Mouse (Mus musculus) E14TG2a.4 (cell line): ENCODE measurements at regions not wholly inside any gene's neighbourhood (a gene's known extent, or its start where the extent isn't known, plus 50 kb on each side); places are given as distances from the start of the nearest gene placed in this dataset.
A peak's percentile ranks its signal among the peaks of the same experiment; 100 is the strongest.
"Not testable (repeated sequence)": the region's sequence is repeated elsewhere in the genome, so short reads cannot be mapped to it uniquely, and the experiment has no call there.

Source experiments
- H3K27me3 ChIP-seq: 2 replicates; pipeline ENCODE4 v1.6.1; 2014; ENCODE audit warnings: low read length, control low read depth; ENCODE audit not compliant: insufficient read depth
- H3K36me3 ChIP-seq: 2 replicates; pipeline ENCODE4 v1.6.1; 2014; ENCODE audit warnings: low read length, control low read depth; ENCODE audit not compliant: insufficient read depth
- H3K4me1 ChIP-seq: replicated peaks from 2 replicates; pipeline ENCODE4 v1.6.1; 2014; ENCODE audit warnings: low read depth, low read length, control low read depth
- H3K4me3 ChIP-seq: replicated peaks from 2 replicates; pipeline ENCODE4 v1.5.1; 2014; ENCODE audit warnings: mild to moderate bottlenecking, low read length
- H3K9me3 ChIP-seq: 2 replicates; pipeline ENCODE4 v1.6.1; 2014; ENCODE audit warnings: low read length, control low read depth
- CTCF ChIP-seq: conservative IDR thresholded peaks from 2 replicates; pipeline ENCODE4 v1.5.1; 2014; ENCODE audit warnings: low read length
- NANOG ChIP-seq: IDR thresholded peaks from 2 replicates; pipeline ENCODE4 v1.6.1; 2014; ENCODE audit warnings: borderline replicate concordance, low read length, mixed read lengths
- POU5F1 ChIP-seq: IDR thresholded peaks from 2 replicates; pipeline ENCODE4 v1.6.1; 2014; ENCODE audit warnings: low read length, borderline replicate concordance

DNA sequence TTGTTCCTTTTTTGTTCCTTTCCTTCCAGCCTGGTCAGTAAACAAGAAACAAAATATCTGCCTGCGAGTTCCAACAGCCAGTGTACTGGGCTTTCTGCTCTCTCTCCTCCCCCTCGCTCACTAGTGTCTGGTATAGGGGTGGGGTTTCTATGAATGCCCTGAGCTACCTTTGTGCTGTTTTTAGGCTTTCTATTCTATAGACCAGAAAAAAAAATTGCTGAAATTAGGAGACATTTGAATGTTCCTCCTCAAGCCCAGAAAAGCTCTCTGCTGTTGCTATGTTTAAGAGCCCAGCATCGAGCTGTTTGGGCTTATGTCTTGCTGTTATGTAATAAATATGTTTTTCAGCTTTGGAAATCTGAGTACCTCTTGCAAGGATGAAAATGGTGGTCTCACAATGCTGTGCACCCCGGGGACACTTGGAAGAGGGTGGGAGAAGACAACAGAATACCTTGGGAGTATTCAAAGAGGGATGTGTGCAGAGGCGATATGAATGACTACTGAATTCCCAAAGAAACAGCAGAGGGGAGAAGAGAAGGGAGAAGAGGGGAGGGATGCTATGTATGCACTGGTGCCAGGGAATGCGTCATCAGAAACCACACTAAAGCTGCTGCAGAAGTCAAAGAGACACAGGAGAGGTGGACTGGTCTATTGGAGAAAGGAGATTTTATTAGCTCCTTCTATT, 88.8 kb upstream of the Sipa1l1 start:
- Histone ChIP-seq H3K36me3 (no peaks in the 10 kb centered on the region), H3K27me3 (no peaks in the 10 kb centered on the region), H3K9me3 (no peaks in the 10 kb centered on the region), H3K4me3 (no peak overlapping the region), H3K4me1 (no peaks in the 10 kb centered on the region)
- TF ChIP-seq POU5F1 (no peak), CTCF (no peak), NANOG (no peak)

DNA sequence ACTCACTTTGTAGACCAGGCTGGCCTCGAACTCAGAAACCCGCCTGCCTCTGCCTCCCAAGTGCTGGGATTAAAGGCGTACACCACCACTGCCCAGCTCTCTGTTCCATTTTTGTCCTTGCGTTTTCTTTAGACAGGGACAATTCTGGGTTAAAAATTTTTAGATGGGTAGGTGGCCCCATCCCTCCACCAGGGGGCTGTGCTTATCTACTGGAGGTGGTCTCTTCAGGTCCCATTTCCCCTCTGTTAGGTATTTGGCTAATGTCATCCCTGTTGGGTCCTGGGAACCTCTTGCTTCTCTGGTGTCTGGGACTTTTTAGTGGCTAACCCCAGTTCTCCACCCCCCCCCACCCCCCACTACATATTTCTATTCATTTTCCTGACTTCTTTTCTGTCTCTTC, 86.5 kb upstream of the Sipa1l1 start:
- not testable (repeated sequence) for H3K4me1 ChIP-seq, H3K36me3 ChIP-seq, H3K27me3 ChIP-seq, H3K4me3 ChIP-seq, H3K9me3 ChIP-seq

DNA sequence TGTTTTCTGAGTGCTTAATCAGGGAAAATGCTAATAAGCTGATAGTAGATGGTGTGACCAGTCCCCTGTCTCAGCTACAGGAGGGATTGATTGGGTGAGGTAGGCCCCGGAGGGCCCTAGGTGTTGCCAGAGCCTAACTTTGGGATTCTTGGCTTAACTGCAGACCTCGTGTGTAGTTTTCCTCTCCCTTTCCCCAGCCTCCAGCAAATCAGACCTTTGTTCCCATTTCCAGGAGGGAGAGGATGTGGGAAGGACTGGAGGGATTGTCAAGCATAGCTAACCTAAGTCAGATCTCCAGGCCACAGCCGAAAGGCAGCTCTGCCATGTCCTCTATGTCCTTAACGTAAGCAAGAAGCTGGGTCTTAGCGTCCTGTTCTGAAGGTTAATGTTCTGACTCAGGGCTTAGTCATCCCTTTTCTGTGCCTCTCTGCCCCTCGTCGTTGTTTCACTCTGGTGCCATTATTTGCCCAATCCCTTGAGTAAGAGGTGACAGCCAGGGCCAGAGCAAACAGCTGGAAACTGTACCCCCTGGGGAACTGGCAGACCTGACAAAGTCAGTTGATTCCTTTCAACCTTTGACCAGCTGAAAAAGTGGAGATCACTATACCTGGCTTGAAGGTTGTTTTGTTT, 83.2 kb upstream of the Sipa1l1 start:
- Histone ChIP-seq H3K4me3 (no peak overlapping the region), H3K9me3 (0 out of 2 replicates have a peak, but pooled peaks cover 2% of the 10 kb centered on the region), H3K4me1 (no peaks in the 10 kb centered on the region), H3K27me3 (no peaks in the 10 kb centered on the region), H3K36me3 (no peaks in the 10 kb centered on the region)
- no peak for TF ChIP-seq NANOG
- no peak for TF ChIP-seq CTCF
- no peak for TF ChIP-seq POU5F1

DNA sequence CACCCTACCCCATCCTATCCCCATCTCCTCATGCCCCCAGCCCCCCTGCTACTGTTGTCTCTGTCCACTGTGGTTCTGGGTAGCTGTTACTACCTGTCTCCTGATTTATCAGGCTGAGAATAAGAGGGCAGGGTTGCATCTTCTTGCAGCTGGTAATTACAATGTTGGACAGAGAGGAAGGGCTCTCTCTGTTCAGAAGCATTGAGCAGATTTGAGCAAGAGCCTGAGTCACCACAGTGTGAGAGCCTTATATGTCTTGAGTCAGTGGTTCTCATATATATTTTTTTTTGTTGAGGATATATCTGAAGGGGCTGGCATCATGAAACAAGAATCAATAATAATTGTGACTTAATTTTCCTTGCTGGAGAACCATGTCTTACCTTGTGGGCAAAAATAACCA, 82.7 kb upstream of the Sipa1l1 start:
- no peaks in the 10 kb centered on the region for H3K4me1 ChIP-seq
- H3K27me3 ChIP-seq, result no peaks in the 10 kb centered on the region
- H3K4me3 ChIP-seq, result no peak overlapping the region
- no peaks in the 10 kb centered on the region for H3K36me3 ChIP-seq
- H3K9me3 ChIP-seq, result 0 out of 2 replicates have a peak, but pooled peaks cover 2% of the 10 kb centered on the region
- no peak for TF ChIP-seq NANOG
- no peak for TF ChIP-seq CTCF
- TF ChIP-seq POU5F1, result no peak

DNA sequence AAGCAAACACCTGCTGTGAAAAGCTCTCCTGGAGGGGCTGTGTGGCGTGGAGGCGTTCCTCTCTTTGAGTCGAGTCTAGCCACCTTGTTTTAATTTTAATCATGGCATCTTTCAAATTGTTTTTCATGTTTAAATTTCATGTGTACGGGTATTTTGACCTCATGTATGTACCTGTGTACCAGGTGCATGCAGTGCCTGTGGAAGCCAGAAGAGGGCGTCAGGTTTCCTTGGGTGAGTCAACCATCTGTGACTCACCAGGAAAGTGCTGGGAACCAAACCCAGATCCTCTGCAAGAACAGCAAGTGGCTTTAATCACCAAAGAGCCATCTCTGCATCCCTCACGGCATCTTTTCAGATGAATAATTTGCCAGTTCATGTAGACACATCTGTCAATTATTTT, 79.8 kb upstream of the Sipa1l1 start:
- no peak for TF ChIP-seq NANOG
- TF ChIP-seq CTCF, result peak; percentile 64
- no peak for TF ChIP-seq POU5F1
- no peak overlapping the region for H3K4me3 ChIP-seq
- H3K4me1 ChIP-seq, result 0 out of 2 replicates have a peak, but pooled peaks cover 5% of the 10 kb centered on the region

DNA sequence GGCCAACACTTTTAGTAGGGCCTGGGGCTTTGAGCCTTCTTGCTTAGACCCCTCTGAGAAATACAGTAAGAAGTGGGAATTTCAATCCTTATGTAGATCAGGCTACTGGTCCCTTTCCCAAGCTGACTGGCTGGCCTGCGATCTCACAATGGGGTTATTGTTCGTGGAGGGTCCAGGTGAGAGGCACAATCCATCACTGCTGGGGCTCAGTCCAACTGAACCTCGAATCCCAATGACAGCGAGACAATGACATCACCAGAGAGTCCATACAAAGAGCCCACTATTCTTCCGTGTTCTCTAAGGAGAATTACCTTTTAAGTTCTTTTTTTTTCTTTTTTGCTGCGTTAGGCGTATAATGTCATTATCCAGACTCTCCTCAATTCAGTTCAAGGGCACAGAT, 75.8 kb upstream of the Sipa1l1 start:
- Histone ChIP-seq H3K4me1 (0 out of 2 replicates have a peak, but pooled peaks cover 5% of the 10 kb centered on the region), H3K9me3 (0 out of 2 replicates have a peak, but pooled peaks cover 2% of the 10 kb centered on the region), H3K36me3 (no peaks in the 10 kb centered on the region), H3K4me3 (no peak overlapping the region), H3K27me3 (peaks cover 3% of the 10 kb centered on the region)
- TF ChIP-seq CTCF (no peak), NANOG (no peak), POU5F1 (no peak)

More for the DNA sequence above, 79.8 kb upstream of the Sipa1l1 start:
- Histone ChIP-seq H3K36me3 (no peaks in the 10 kb centered on the region), H3K27me3 (no peaks in the 10 kb centered on the region; the same call in 1 of the 2 replicates), H3K9me3 (0 out of 2 replicates have a peak, but pooled peaks cover 2% of the 10 kb centered on the region)

DNA sequence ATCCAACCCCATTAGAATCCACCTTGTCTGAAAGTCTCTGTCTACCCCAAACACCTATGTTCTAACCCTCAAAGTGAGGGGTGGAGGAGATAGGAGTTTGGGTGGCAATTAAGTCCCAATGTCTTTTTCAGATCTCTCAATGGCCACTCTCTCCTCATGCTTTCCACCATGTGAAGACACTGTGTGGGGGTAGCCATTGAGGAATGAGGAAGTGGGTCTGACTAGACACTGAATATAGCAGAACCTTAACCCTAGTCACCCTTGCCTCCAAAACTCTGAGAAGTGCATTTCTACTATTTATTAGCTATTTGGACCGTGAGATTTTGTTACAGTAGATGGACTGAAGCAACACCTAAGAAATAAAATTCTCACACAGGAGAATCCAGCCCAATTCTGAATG, 73.7 kb upstream of the Sipa1l1 start:
- no peak for TF ChIP-seq CTCF
- TF ChIP-seq NANOG, result no peak
- Histone ChIP-seq H3K36me3 (no peaks in the 10 kb centered on the region), H3K4me1 (0 out of 2 replicates have a peak, but pooled peaks cover 5% of the 10 kb centered on the region), H3K4me3 (no peak overlapping the region), H3K9me3 (no peaks in the 10 kb centered on the region), H3K27me3 (peaks cover 3% of the 10 kb centered on the region)

DNA sequence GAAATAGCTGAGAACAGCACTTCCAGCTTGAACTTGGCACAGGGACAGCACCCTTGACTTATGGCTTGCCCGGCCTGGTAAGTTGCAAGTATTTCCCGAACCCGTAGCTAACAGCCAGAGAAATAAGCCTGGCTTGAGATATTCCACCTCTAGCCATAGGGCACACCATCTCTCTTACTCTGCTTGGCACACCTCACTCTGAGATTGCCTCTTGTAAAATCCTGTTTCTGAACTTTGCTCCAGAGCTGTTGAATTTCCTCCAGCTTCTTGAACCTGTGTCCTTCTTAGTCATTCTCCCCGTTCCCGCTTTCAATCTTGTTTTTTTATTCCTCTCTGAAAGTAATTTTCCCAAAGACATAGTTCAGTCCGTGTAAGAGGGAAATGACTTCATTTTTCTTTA, 72.0 kb upstream of the Sipa1l1 start:
- H3K9me3 ChIP-seq, result no peaks in the 10 kb centered on the region
- H3K4me3 ChIP-seq, result no peak overlapping the region
- H3K27me3 ChIP-seq, result peaks cover 3% of the 10 kb centered on the region
- TF ChIP-seq CTCF (no peak), NANOG (no peak), POU5F1 (no peak)
- H3K36me3 ChIP-seq, result no peaks in the 10 kb centered on the region
- H3K4me1 ChIP-seq, result 0 out of 2 replicates have a peak, but pooled peaks cover 5% of the 10 kb centered on the region

DNA sequence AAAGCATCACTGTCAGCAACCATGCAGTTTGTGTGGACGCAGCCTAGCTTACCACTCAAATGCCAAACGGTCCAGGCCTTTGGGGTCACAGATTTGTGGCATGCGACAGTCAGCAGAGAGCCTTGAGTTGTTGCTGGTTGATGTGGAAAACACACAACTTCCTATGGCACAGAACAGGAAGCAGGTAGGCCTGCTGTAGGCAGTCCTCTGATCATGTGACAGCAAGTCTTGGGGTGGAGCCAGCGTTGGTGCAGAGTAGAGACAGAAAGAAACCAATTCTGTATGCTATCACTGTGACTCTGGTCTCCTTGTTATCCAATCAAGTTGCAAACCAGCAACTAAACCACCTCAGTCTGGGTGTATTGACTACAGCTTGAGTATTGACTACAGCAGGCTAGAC, 71.5 kb upstream of the Sipa1l1 start:
- H3K36me3 ChIP-seq, result no peaks in the 10 kb centered on the region
- no peak overlapping the region for H3K4me3 ChIP-seq
- TF ChIP-seq NANOG (no peak), CTCF (no peak), POU5F1 (no peak)
- H3K27me3 ChIP-seq, result peaks cover 3% of the 10 kb centered on the region; the same call in 1 of the 2 replicates
- H3K9me3 ChIP-seq, result no peaks in the 10 kb centered on the region
- H3K4me1 ChIP-seq, result 0 out of 2 replicates have a peak, but pooled peaks cover 5% of the 10 kb centered on the region
